22 mouse cellular contexts compared by ENCODE assay signal in genomic region chr15:94242133-94242532, GRCm38 (mm10).
"Had no signal": no experiment of that assay in that cellular context is flagged by ENCODE, and none has a peak within 500 bp of the region (broad histone marks: within the 10 kb centered on the region; RNA-seq: fewer than 3 reads in every experiment).

No protein-coding gene starts in this region.

- ATAC-seq: hindbrain, embryonic 16.5 days; hindbrain, postnatal 0 days; inflammation-experienced regulatory T-cells, adult 6 months; intestine, embryonic 15.5 days; intestine, embryonic 16.5 days; intestine, postnatal 0 days had no signal

- DNase-seq: heart, postnatal 10 days; heart, postnatal 14 days; heart, postnatal 36 days; heart, postnatal 4 days; kidney, adult 11 months; kidney, adult 18-20 months; kidney, adult 2 months; kidney, adult 8-10 months; kidney, adult 9 months; kidney, postnatal 10 days; kidney, postnatal 14 days; kidney, postnatal 25 days; kidney, postnatal 36 days; kidney, postnatal 4 days; layer of hippocampus, adult 9-11 months; layer of hippocampus, postnatal 36 days had no signal
